Comparison of ENCODE assay signal across 17 mouse cellular contexts in genomic region chr16:32214804-32215576, GRCm38 (mm10). TPM values are rescaled to one million over a fixed set of nuclear protein-coding genes. Genes with fewer than 3 reads are reported as not detected.
A peak's percentile ranks its signal among the peaks of the same experiment; 100 is the strongest.
DNase-seq lines count a peak whose midpoint lies in the region; ATAC-seq and TF ChIP-seq lines count a peak whose summit lies in the region.
"Had no signal": no experiment of that assay in that cellular context is flagged by ENCODE, and none has a peak within 500 bp of the region (broad histone marks: within the 10 kb centered on the region; RNA-seq: fewer than 3 reads in every experiment).

No protein-coding gene starts in this region.

- H3K4me1 ChIP-seq in heart, embryonic 15.5 days (replicated peaks), result peaks cover 7% of the 10 kb centered on the region
- H3K4me1 ChIP-seq: intestine, embryonic 15.5 days; limb, embryonic 12.5 days had no signal

- H3K27me3 ChIP-seq in heart, embryonic 15.5 days, result no peaks in the 10 kb centered on the region
- H3K27me3 ChIP-seq: intestine, embryonic 15.5 days; limb, embryonic 12.5 days had no signal

- WGBS in heart, embryonic 15.5 days, result 52% methylated on average over 17 of the region's 17 CpGs

- H3K9ac ChIP-seq in heart, embryonic 15.5 days, result no peak overlapping the region
- H3K9ac ChIP-seq: intestine, embryonic 15.5 days; limb, embryonic 12.5 days had no signal

- H3K4me2 ChIP-seq in heart, embryonic 15.5 days, result peak overlapping the region; percentile 33; the same call in 1 of the 2 replicates
- H3K4me2 ChIP-seq: intestine, embryonic 15.5 days; limb, embryonic 12.5 days had no signal

- no peak overlapping the region for H3K4me3 ChIP-seq in layer of hippocampus, adult 2 months
- peak overlapping the region; percentile 16; the same call in 1 of the 2 replicates for H3K4me3 ChIP-seq in heart, embryonic 15.5 days
- H3K4me3 ChIP-seq: intestine, embryonic 15.5 days; limb, embryonic 12.5 days; myocyte had no signal

- H3K27ac ChIP-seq in layer of hippocampus, adult 2 months, result no peak overlapping the region
- H3K27ac ChIP-seq in heart, embryonic 15.5 days, result peak overlapping the region; percentile 55; the same call in 1 of the 2 replicates
- H3K27ac ChIP-seq: intestine, embryonic 15.5 days; limb, embryonic 12.5 days had no signal

- no peak for DNase-seq in layer of hippocampus, adult 2 months (ENCODE audit: low spot score in 2 of 2)
- no peak for DNase-seq in layer of hippocampus, postnatal 10 days (ENCODE audit: low spot score in 2 of 2)
- DNase-seq in WW6 (ENCODE audit: low read depth, low spot score), result peak; percentile 14
- peak; percentile 22 for DNase-seq in right cerebral cortex, postnatal 14 days
- DNase-seq in MN1 (ENCODE audit: low spot score), result no peak
- no peak for DNase-seq in cerebellum, adult 9-11 months
- DNase-seq: adrenal gland, adult 2 months; gastrocnemius, postnatal 36 days; kidney, postnatal 4 days; lung, adult 18-20 months; thymus, adult 18-20 months had no signal

- peaks cover 4% of the 10 kb centered on the region; the same call in 1 of the 2 replicates for H3K9me3 ChIP-seq in heart, embryonic 15.5 days (replicated peaks)
- H3K9me3 ChIP-seq: intestine, embryonic 15.5 days; limb, embryonic 12.5 days had no signal

- no peaks in the 10 kb centered on the region for H3K36me3 ChIP-seq in heart, embryonic 15.5 days
- H3K36me3 ChIP-seq: intestine, embryonic 15.5 days; limb, embryonic 12.5 days had no signal

- peak; percentile 20; the same call in 1 of the 2 replicates for TF ChIP-seq CTCF in layer of hippocampus, adult 2 months (conservative IDR thresholded peaks at IDR 0.05)

- ATAC-seq in heart, embryonic 15.5 days (replicated peaks; ENCODE audit: insufficient number of reproducible peaks, insufficient read depth, low FRiP score, low read depth), result no peak
- ATAC-seq in erythroblast, adult 5-6 weeks (replicated peaks; ENCODE audit: low FRiP score, poor library complexity, severe bottlenecking), result no peak
- ATAC-seq: intestine, embryonic 15.5 days had no signal

RNA-seq across cellular contexts. Expression of gene Fbxo45, which starts 32.0 kb away (rescaled TPM):
- 10 to 100 TPM; 46.4 to 47.8 TPM for total RNA-seq in layer of hippocampus, adult 2 months (2021)
- total RNA-seq in layer of hippocampus, postnatal 10 days (2021), result 10 to 100 TPM; 40.0 to 40.2 TPM
- polyA plus RNA-seq in heart, embryonic 15.5 days (2015; fragmentation: Nextera tagmentation; extraction: Ambion mirVana), result 8.7 and 11.0 TPM in 2 replicates
- 1.9 and 2.7 TPM in 2 replicates for total RNA-seq in erythroblast, adult 5-6 weeks (2015; ENCODE audit: low replicate concordance)
- 8.0 and 10.0 TPM in 2 replicates for total RNA-seq in erythroblast, adult 5-6 weeks (2017; ENCODE audit: low replicate concordance)

RNA-seq across cellular contexts. Expression of gene Wdr53, which starts 32.0 kb away (rescaled TPM):
- 10 to 100 TPM; 11.8 to 13.0 TPM for total RNA-seq in layer of hippocampus, adult 2 months (2021)
- total RNA-seq in layer of hippocampus, postnatal 10 days (2021), result 10 to 100 TPM; 11.9 to 14.3 TPM
- 9.5 and 10.6 TPM in 2 replicates for polyA plus RNA-seq in heart, embryonic 15.5 days (2015; fragmentation: Nextera tagmentation; extraction: Ambion mirVana)
- 0.58 and 2.3 TPM in 2 replicates for total RNA-seq in erythroblast, adult 5-6 weeks (2015; ENCODE audit: low replicate concordance)
- 5.3 and 5.6 TPM in 2 replicates for total RNA-seq in erythroblast, adult 5-6 weeks (2017; ENCODE audit: low replicate concordance)

RNA-seq across cellular contexts. Expression of gene Bex6, which starts 35.4 kb away (rescaled TPM):
- not detected for total RNA-seq in layer of hippocampus, adult 2 months (2021)
- total RNA-seq in layer of hippocampus, postnatal 10 days (2021), result not detected
- 0.42 TPM in 1 of 2 replicates, not detected in the other for polyA plus RNA-seq in heart, embryonic 15.5 days (2015; fragmentation: Nextera tagmentation; extraction: Ambion mirVana)
- total RNA-seq in erythroblast, adult 5-6 weeks (2015; ENCODE audit: low replicate concordance), result 1.9 and 6.9 TPM in 2 replicates
- total RNA-seq in erythroblast, adult 5-6 weeks (2017; ENCODE audit: low replicate concordance), result 3.2 and 7.8 TPM in 2 replicates
- total RNA-seq: adrenal gland, adult 2 months; gastrocnemius, postnatal 36 days had no signal
- polyA plus RNA-seq: adrenal gland, adult 2 months; limb, embryonic 12.5 days; myocyte had no signal

RNA-seq across cellular contexts. Expression of gene Nrros, which starts 49.6 kb away (rescaled TPM):
- total RNA-seq in layer of hippocampus, adult 2 months (2021), result 10 to 100 TPM; 11.2 to 11.6 TPM
- total RNA-seq in layer of hippocampus, postnatal 10 days (2021), result 1 to 10 TPM; 7.6 to 8.8 TPM
- 7.6 and 18.4 TPM in 2 replicates for polyA plus RNA-seq in heart, embryonic 15.5 days (2015; fragmentation: Nextera tagmentation; extraction: Ambion mirVana)
- total RNA-seq in erythroblast, adult 5-6 weeks (2015; ENCODE audit: low replicate concordance), result 29.0 and 38.5 TPM in 2 replicates
- total RNA-seq in erythroblast, adult 5-6 weeks (2017; ENCODE audit: low replicate concordance), result 18.1 and 25.4 TPM in 2 replicates
- polyA plus RNA-seq: myocyte had no signal

RNA-seq across cellular contexts. Expression of gene Smco1, which starts 56.3 kb away (rescaled TPM):
- not detected for total RNA-seq in layer of hippocampus, adult 2 months (2021)
- under 1 TPM in 1 of 2 experiments, not detected in 1; 0.25 TPM for total RNA-seq in layer of hippocampus, postnatal 10 days (2021)
- 0.16 and 0.29 TPM in 2 replicates for polyA plus RNA-seq in heart, embryonic 15.5 days (2015; fragmentation: Nextera tagmentation; extraction: Ambion mirVana)
- not detected in 2 replicates for total RNA-seq in erythroblast, adult 5-6 weeks (2015; ENCODE audit: low replicate concordance)
- not detected in 2 replicates for total RNA-seq in erythroblast, adult 5-6 weeks (2017; ENCODE audit: low replicate concordance)
- total RNA-seq: adrenal gland, adult 2 months; ES-E14 had no signal
- polyA plus RNA-seq: adrenal gland, adult 2 months; intestine, embryonic 15.5 days; limb, embryonic 12.5 days; myocyte had no signal

Comparison
In these comparisons a context has a peak if more than half of its experiments do, and no peak if none do; other contexts are left out.
1. DNase-seq: peak in WW6 (single experiment) and right cerebral cortex, postnatal 14 days (single experiment); none in layer of hippocampus, adult 2 months (0 of 2), layer of hippocampus, postnatal 10 days (0 of 2), MN1 (single experiment) and cerebellum, adult 9-11 months (single experiment).